Mouse (Mus musculus): Measurements from ENCODE around the gene Skor1. TPM values are rescaled to one million over a fixed set of nuclear protein-coding genes. Genes with fewer than 3 reads are reported as not detected.

The Skor1 gene
- polyA plus RNA-seq, 1 experiment: 0.02 TPM

GRCm38 (mm10) chr9:63182306-63182960, 33.7 kb upstream of the Skor1 start:
- H3K4me1 ChIP-seq (ENCODE audit: control insufficient read depth, insufficient read depth, low read length): no peaks in the 10 kb centered on the region; the same call in 1 of the 2 replicates
- no peak for DNase-seq
- TF ChIP-seq POLR2A (IDR thresholded peaks at IDR 0.05; ENCODE audit: borderline replicate concordance, extremely low read depth, low read depth, low read length) (no peak), CTCF (IDR thresholded peaks at IDR 0.05; ENCODE audit: insufficient read depth, low read length) (no peak)
- WGBS: 81% methylated on average over 14 of the region's 14 CpGs
- no peak overlapping the region for H3K4me3 ChIP-seq (replicated peaks; ENCODE audit: extremely low read depth, low read depth, low read length)

GRCm38 (mm10) chr9:63181337-63182178, 32.8 kb upstream of the Skor1 start:
- no peak for TF ChIP-seq CTCF (IDR thresholded peaks at IDR 0.05; ENCODE audit: insufficient read depth, low read length)
- TF ChIP-seq POLR2A (IDR thresholded peaks at IDR 0.05; ENCODE audit: borderline replicate concordance, extremely low read depth, low read depth, low read length): no peak
- WGBS: 80% methylated on average over 11 of the region's 11 CpGs
- Histone ChIP-seq H3K4me3 (replicated peaks; ENCODE audit: extremely low read depth, low read depth, low read length) (no peak overlapping the region), H3K4me1 (ENCODE audit: control insufficient read depth, insufficient read depth, low read length) (no peaks in the 10 kb centered on the region)
- no peak for DNase-seq

- Histone ChIP-seq H3K4me1 (ENCODE audit: control insufficient read depth, insufficient read depth, low read length) (no peaks in the 10 kb centered on the region), H3K4me3 (replicated peaks; ENCODE audit: extremely low read depth, low read depth, low read length) (no peak overlapping the region)
- 70% methylated on average over 8 of the region's 8 CpGs for WGBS
- TF ChIP-seq CTCF (IDR thresholded peaks at IDR 0.05; ENCODE audit: insufficient read depth, low read length) (no peak), POLR2A (IDR thresholded peaks at IDR 0.05; ENCODE audit: borderline replicate concordance, extremely low read depth, low read depth, low read length) (no peak)
- DNase-seq: no peak
These were observed 29.5 kb upstream of the Skor1 start for GRCm38 (mm10) chr9:63178296-63178695.

GRCm38 (mm10) chr9:63174001-63174721, 25.4 kb upstream of the Skor1 start:
- H3K4me1 ChIP-seq (ENCODE audit: control insufficient read depth, insufficient read depth, low read length): no peaks in the 10 kb centered on the region
- TF ChIP-seq CTCF (IDR thresholded peaks at IDR 0.05; ENCODE audit: insufficient read depth, low read length): no peak
- WGBS: 84% methylated on average over 8 of the region's 8 CpGs
- H3K4me3 ChIP-seq (replicated peaks; ENCODE audit: extremely low read depth, low read depth, low read length): no peak overlapping the region
- DNase-seq: no peak

- Histone ChIP-seq H3K4me3 (replicated peaks; ENCODE audit: extremely low read depth, low read depth, low read length) (no peak overlapping the region), H3K4me1 (ENCODE audit: control insufficient read depth, insufficient read depth, low read length) (no peaks in the 10 kb centered on the region)
- TF ChIP-seq POLR2A (IDR thresholded peaks at IDR 0.05; ENCODE audit: borderline replicate concordance, extremely low read depth, low read depth, low read length) (no peak), CTCF (IDR thresholded peaks at IDR 0.05; ENCODE audit: insufficient read depth, low read length) (no peak)
- WGBS: 36% methylated on average over 2 of the region's 2 CpGs
- DNase-seq: no peak
These were observed 23.2 kb upstream of the Skor1 start for GRCm38 (mm10) chr9:63171951-63172350.

GRCm38 (mm10) chr9:63169127-63169526, 20.4 kb upstream of the Skor1 start:
- no peaks in the 10 kb centered on the region for H3K4me1 ChIP-seq (ENCODE audit: control insufficient read depth, insufficient read depth, low read length)
- no peak for TF ChIP-seq POLR2A (IDR thresholded peaks at IDR 0.05; ENCODE audit: borderline replicate concordance, extremely low read depth, low read depth, low read length)
- no peak for TF ChIP-seq CTCF (IDR thresholded peaks at IDR 0.05; ENCODE audit: insufficient read depth, low read length)
- no peak for DNase-seq
- H3K4me3 ChIP-seq (replicated peaks; ENCODE audit: extremely low read depth, low read depth, low read length): no peak overlapping the region
- 84% methylated on average over 1 of the region's 1 CpGs for WGBS

GRCm38 (mm10) chr9:63165070-63165469, 16.3 kb upstream of the Skor1 start:
- TF ChIP-seq POLR2A (IDR thresholded peaks at IDR 0.05; ENCODE audit: borderline replicate concordance, extremely low read depth, low read depth, low read length) (no peak), CTCF (IDR thresholded peaks at IDR 0.05; ENCODE audit: insufficient read depth, low read length) (no peak)
- WGBS: 61% methylated on average over 9 of the region's 9 CpGs
- Histone ChIP-seq H3K4me1 (ENCODE audit: control insufficient read depth, insufficient read depth, low read length) (no peaks in the 10 kb centered on the region), H3K4me3 (replicated peaks; ENCODE audit: extremely low read depth, low read depth, low read length) (no peak overlapping the region)
- DNase-seq: no peak

GRCm38 (mm10) chr9:63163756-63164155, 15.0 kb upstream of the Skor1 start:
- no peak for TF ChIP-seq CTCF (IDR thresholded peaks at IDR 0.05; ENCODE audit: insufficient read depth, low read length)
- no peak for TF ChIP-seq POLR2A (IDR thresholded peaks at IDR 0.05; ENCODE audit: borderline replicate concordance, extremely low read depth, low read depth, low read length)
- WGBS: 82% methylated on average over 8 of the region's 8 CpGs
- Histone ChIP-seq H3K4me3 (replicated peaks; ENCODE audit: extremely low read depth, low read depth, low read length) (no peak overlapping the region), H3K4me1 (ENCODE audit: control insufficient read depth, insufficient read depth, low read length) (no peaks in the 10 kb centered on the region)
- no peak for DNase-seq

GRCm38 (mm10) chr9:63151949-63152348, 3.2 kb upstream of the Skor1 start:
- no peak for DNase-seq
- Histone ChIP-seq H3K4me1 (ENCODE audit: control insufficient read depth, insufficient read depth, low read length) (0 out of 2 replicates have a peak, but pooled peaks cover under 1% of the 10 kb centered on the region), H3K4me3 (replicated peaks; ENCODE audit: extremely low read depth, low read depth, low read length) (no peak overlapping the region)
- TF ChIP-seq CTCF (IDR thresholded peaks at IDR 0.05; ENCODE audit: insufficient read depth, low read length): no peak
- TF ChIP-seq POLR2A (IDR thresholded peaks at IDR 0.05; ENCODE audit: borderline replicate concordance, extremely low read depth, low read depth, low read length): no peak
- WGBS: 32% methylated on average over 14 of the region's 14 CpGs
